Mouse (Mus musculus): ENCODE results near the gene Cebpa.

DNA sequence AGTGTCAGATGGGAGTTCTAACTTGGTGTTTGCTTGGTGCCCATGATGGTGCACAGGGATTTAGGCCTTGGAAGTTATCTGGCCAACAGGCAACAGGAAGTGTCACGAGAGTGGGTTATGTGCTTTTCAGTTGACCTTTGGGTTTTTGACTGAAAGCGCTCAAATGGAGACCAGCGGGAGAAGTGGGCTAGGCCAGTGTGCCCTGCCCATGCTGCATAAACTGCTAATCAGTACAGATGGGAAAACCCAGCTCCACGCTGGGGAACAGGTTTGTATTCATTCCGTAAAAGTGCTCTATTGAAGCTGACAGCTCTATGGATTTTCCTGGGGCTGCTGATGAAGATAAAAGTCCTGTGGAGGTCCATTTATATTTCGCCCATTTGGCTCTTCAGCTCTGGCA lies 10.4 kb upstream of the Cebpa start:
- TF ChIP-seq POLR2A (IDR thresholded peaks at IDR 0.05; ENCODE audit: borderline replicate concordance, control insufficient read depth, low read depth, low read length) (no peak), CTCF (IDR thresholded peaks at IDR 0.05; ENCODE audit: control insufficient read depth, insufficient read depth, low read length) (no peak)

Measured in bone marrow, adult 2 months (tissue).